Mouse (Mus musculus) mature B cell (primary cell): ENCODE results near the gene Ism2.
"Not testable (repeated sequence)": the region's sequence is repeated elsewhere in the genome, so short reads cannot be mapped to it uniquely, and the experiment has no call there.

Source experiments
- in situ Hi-C: fragments of 300-500 bp; cut with MboI; formaldehyde crosslinking; loops from 2 replicates; pipeline ENCODE4 v1.14.3; 2019

Gene Ism2

GRCm38 (mm10) chr12:87289100-87289499 lies 10.4 kb downstream of the Ism2 start:
- in situ Hi-C loops, result no loop called here

DNA sequence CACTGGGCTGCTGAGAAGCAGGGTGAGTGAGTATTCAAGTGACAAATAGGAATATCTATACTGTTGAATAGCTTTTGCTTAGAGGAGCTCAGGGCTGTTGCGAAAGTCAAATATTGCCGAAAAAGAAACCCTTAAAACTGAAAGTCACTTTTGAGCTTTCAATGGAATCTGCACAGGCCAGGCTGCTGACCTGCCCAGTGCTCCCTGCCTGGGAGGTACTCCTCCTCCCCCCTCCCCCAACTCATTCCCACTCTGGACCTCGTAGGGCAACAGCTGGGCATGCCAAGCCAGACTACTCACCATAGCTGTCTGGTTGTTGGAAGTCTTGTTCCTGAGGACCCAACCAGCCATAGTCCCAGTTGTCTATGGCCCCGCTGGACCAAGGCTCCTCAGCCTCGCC lies 14.8 kb downstream of the Ism2 start:
- in situ Hi-C loops, result no loop called here

DNA sequence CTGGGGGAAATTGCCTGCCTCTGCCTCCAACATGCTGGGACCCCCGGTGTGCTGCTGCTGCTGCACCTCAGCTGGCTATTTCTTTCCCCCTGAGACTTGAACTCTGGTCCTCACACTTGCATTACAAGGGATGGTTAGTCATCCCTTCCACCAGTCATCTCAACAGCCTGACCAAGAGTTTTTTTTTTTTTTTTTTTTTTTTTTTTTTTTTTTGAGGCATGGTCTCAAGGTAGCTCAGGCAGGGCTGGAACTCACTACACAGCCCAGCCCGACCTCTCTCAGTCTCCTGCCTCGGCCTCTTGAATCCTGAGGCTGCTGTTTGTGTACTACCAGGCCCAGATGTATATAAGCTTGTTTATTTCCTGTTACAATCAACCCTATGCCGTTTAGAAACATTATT lies 15.2 kb downstream of the Ism2 start:
- in situ Hi-C loops, result no loop called here

GRCm38 (mm10) chr12:87283706-87284105 lies 15.8 kb downstream of the Ism2 start:
- in situ Hi-C loops, result no loop called here

GRCm38 (mm10) chr12:87282743-87283142 lies 16.8 kb downstream of the Ism2 start:
- in situ Hi-C loops, result no loop called here

GRCm38 (mm10) chr12:87281766-87282165 lies 17.7 kb downstream of the Ism2 start:
- in situ Hi-C loops, result no loop called here

DNA sequence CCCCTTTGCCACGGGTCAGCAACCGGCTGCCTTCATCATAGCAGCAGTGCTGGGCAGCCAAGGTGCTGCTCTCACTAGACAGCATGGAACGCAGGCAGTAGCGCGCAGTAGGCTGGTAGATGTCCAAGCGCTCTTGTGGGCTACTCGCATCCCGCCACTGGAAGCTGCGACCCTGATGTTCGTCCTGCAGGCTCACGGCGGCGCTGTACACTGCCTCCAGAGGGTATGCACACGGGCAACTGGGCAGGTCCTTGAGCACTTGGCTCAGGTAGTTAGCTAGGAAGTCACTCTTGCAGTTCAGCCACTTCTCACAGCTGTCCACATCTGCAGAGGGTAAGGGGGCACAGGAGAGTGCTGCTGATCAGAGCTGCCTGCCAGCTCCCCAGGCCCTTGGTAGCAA lies 19.6 kb downstream of the Ism2 start:
- in situ Hi-C loops, result no loop called here

GRCm38 (mm10) chr12:87279350-87279749 lies 20.2 kb downstream of the Ism2 start:
- in situ Hi-C loops, result no loop called here

GRCm38 (mm10) chr12:87278118-87278730 lies 21.3 kb downstream of the Ism2 start:
- in situ Hi-C loops, result no loop called here

DNA sequence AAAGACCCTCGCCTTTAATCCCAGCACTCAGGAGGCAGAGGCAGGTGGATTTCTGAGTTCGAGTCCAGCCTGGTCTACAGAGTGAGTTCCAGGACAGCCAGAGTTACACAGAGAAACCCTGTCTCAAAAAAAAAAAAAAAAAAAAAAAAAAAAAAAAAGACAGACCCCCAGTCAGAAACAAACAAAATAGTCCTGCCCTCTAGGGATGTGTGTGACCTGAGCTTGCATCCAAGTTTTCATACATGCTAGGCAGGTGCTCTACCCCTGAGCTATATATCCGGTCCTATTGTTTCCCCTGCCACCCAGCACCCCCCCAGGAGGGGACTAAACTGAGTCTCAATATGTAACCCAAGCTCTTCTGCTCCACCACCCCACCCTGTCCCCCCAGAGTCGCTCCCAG lies 22.3 kb downstream of the Ism2 start:
- in situ Hi-C loops, result not testable (repeated sequence)

GRCm38 (mm10) chr12:87274853-87275831 lies 24.4 kb downstream of the Ism2 start:
- in situ Hi-C loops, result no loop called here

DNA sequence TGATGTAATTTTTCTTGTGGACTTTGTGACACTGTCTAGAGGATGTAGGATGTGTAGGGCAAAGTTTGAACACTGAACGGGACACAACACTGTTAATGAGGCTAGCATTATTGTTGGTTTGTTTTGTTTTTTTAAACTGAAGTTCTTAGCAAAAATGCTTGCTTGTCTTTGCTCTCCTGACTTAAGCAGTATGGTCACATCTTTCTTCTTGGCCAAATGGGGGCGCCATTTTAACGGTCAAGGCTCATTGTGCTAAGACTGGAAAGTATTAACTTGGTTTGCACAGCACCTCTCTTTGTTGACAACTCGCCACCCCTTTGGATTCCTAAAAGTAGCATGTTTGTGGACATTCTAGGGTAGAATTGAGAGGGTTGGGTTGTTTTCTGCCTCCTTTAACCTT lies 31.8 kb downstream of the Ism2 start:
- in situ Hi-C loops, result no loop called here

DNA sequence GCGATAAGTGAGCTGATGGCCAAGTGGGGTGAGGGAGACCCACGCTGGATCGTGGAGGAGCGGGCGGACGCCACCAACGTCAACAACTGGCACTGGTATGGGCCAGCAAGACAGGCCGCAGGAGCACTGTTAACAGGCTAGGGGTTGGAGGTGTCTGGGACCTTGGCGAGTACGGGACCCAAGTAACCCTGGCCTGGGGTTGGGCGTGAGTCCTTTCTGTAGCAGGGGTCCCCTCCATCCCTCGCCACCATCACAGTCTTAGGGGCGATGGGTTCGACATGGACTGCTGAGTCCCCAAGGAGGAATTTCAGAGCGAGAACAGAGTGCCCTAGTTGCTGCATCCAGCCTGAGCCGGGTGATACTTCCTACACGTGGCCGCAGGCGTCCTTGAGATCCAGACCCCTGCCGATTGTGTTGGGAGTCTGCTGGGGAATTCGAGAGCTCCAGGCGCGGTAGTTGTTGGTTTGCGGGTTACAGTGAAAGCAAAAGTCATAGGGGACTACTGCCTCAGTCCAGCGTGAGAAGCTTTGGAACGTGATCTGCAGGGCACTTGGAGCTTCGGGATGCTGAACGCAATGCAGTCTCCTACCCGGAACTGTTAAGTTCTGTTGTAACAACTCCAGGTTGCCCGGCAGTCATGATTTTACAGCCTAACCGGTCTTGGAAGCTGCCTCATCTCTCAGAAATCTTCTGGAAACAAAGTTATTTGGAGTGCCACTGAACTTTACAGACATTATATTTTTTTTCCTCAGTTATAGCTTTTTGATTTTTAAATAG lies 32.5 kb downstream of the Ism2 start:
- in situ Hi-C loops, result no loop called here

DNA sequence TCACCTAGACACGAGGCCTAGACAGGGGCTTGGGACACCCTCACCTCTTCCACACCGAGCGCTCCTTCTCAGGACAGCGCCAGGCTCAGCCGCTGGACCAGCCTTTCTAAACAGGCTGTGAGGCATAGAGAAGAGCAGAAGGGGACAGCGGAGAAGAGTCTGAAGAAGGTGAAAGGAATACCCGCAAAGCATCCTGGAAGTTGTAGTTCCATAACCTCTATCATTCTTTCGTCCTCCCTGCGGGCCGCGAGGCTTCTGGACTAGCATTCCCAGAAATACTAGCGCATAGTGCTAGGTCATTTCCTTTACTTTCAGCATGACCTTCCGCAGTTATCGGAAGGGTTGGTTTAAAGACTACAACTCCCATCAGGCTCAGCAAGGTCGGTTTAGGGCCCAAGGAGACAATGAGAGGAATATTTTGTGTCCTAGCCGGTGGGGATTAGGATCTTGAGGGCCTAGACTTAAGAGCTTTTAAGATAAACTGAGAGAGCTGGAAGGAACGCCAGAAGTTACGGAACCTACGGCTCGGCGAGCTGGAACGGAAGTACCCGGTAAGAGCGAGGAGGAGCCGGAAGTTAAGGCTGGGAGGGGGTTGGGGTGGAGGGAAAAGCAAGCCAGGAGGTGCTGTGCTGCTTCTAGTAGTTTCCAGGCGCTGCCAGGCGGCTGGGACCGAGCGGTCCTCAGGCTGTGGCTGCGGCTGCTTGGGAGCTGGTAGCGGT lies 33.2 kb downstream of the Ism2 start, which contains the start of the genes Vipas39 and Ahsa1:
Vipas39 (minus strand) TSS at position 149 of the 719 bp plus-strand sequence.
Ahsa1 (plus strand) TSS at position 372 of the 719 bp plus-strand sequence.
- in situ Hi-C loops, result no loop called here

DNA sequence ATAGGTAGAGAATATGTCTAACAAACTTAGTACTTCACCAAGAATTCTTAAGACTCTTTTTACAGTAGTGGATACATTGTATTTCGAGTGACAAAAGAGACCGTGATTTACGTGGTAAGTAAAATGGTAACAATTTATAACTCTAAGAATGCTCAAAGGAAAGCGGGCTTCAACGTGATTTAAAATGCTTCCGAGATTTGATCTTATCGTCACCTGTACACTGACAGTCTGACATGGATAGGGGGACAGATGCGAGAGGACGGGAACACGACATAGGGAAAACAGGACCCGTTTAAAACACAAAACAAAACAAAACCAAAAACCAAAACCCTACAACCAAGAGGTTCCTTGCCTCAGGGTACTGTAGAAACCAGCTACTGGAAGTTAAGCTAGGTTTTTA lies 34.1 kb downstream of the Ism2 start:
- in situ Hi-C loops, result no loop called here

DNA sequence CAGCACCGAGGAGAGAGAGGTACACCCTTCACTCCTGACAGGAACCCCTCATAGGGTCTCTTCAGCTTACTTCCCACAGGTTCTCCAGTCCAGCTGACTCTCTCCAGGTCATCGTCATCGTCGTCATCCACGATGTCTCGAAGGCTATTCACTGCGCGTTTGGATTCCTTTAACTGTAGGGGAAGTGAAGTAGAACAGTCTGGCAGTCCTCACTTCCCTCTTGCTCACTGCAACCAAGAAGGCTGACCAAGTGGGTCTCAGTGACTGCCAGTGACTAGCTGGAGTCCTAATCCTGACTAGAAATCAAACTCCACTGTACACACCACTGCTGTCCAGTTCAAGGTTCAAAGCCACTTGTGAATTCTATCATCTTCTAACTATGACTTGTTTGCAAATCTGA lies 38.9 kb downstream of the Ism2 start:
- in situ Hi-C loops, result no loop called here

DNA sequence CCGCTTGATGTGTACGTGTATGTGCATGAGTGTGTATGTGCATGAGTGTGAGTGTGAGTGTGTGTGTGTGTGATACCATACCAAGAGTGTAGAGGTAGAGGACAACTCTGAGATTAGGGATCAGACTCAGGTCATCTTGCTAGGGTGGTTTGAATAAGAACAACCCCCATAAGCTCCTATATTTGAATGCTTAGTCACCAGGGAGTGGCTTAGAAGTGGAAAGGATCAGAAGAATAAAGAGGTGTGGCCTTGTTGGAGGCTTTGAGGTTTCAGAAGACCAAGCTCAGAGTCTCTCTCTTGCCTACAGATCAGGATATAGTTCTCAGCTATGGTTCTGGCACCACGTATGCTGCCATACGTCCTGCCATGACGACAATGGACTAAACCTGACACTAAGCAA lies 42.9 kb downstream of the Ism2 start:
- in situ Hi-C loops, result no loop called here

GRCm38 (mm10) chr12:87253878-87254277 lies 45.6 kb downstream of the Ism2 start:
- in situ Hi-C loops, result no loop called here

DNA sequence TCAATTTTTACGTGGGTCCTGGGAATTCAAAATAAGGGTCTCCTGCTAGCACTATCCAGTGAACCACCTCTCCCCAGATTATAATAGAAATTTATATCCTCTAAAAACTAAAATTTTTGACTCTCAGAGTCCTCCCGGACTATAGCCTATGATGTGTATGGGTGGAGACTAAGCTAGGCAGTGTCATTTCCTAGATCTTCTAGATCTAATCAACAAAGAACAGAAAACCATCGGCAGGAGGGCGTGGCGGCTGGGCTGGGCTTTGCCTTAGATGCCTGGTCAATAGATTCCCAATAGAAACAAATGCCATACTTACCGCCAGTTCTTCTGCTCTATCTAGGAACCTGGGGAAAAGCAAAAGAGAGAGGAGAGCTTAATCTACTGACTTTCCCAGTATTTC lies 49.3 kb downstream of the Ism2 start:
- in situ Hi-C loops, result no loop called here

DNA sequence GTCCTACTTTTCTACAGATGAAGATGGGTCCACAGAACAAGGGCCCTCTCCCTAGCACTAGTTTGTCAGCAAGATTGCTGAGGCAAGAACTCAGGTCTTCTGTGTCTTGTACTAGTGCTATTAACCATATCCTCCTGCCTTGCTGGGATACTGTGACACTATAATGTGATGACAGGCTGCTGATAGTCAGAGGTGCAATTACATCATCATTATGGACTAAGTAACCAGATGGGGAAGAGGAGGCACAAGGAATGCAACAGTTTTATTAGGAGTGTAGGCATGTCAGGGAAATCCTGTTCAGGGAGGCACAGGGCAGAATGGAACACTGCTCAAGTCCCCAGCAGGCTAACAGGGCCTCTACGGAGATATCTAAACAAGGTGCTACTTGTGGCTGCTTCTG lies 60.9 kb downstream of the Ism2 start, which contains the start of gene Noxred1:
Noxred1 (minus strand) TSS at position 101 of the 400 bp plus-strand sequence.
- in situ Hi-C loops, result no loop called here

DNA sequence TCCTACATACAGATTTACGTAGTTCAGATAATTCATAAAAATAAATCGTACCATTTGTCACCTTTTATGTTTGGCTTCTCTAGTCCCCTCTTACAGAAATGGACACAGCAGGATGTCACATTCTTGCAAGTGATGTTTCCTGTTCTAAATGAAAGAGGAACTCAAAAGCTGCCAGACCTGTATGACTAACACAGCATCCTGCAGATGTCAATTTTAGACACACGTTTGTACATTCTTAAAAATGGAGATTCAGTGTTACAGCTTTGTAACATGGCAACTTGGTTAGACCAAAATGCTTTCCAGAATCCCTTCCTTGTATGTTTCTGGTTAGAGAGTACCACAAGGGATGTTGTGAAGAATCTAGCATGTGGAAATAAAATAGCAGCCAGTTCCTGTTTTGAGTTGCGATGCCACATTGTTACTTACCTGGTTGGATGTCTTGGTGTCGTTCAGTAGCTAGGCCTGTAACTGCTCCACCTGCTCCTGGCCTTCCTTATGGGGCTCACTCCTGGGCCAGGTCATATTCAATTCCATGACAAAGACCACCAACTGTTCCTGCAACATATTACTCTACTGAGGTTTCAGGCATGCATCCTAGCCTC lies 62.5 kb downstream of the Ism2 start:
- in situ Hi-C loops, result no loop called here
